Mouse (Mus musculus) liver, embryonic 14.5 days (tissue): ENCODE measurements around the gene Btn1a1. TPM values are rescaled to one million over a fixed set of nuclear protein-coding genes. Genes with fewer than 3 reads are reported as not detected.

Experiments
- ATAC-seq: fragments of 200-750 bp; cut with Nextera tagmentation; 2 replicates; pipeline ENCODE4 v1.8.0; 2017; ENCODE audit warnings: moderate number of reproducible peaks, mild to moderate bottlenecking, moderate library complexity; ENCODE audit not compliant: insufficient read depth
- DNase-seq, 3 experiments: peaks; one replicate each; pipeline ENCODE4 v3.0.0-alpha.2; 2012 to 2013; ENCODE audit warnings: low read depth in 3 of 3, low spot score in 3 of 3
- H3K27ac ChIP-seq: fragments of 300-500 bp; sonication (generic); 2 replicates; pipeline ENCODE4 v1.5.1; 2014; ENCODE audit warnings: moderate library complexity, mild to moderate bottlenecking, control low read depth, inconsistent platforms
- H3K27me3 ChIP-seq: fragments of 300-500 bp; sonication (generic); 2 replicates; pipeline ENCODE4 v1.6.1; 2014; ENCODE audit warnings: mild to moderate bottlenecking, low read length, moderate library complexity; ENCODE audit not compliant: control insufficient read depth, insufficient read depth
- H3K36me3 ChIP-seq: fragments of 300-500 bp; sonication (generic); replicated peaks from 2 replicates; pipeline ENCODE4 v1.6.1; 2014; ENCODE audit warnings: low read depth; ENCODE audit not compliant: control insufficient read depth, insufficient read depth
- H3K4me1 ChIP-seq, 2 experiments: fragments of 200-500 bp in 1 of 2; fragments of 300-500 bp in 1 of 2; sonication (generic) in 1 of 2; replicated peaks; 2 replicates each; pipeline ENCODE4 v1.6.1; 2012 to 2014; ENCODE audit warnings: antibody characterized with exemption in 1 of 2, inconsistent platforms in 1 of 2, low read length in 1 of 2; ENCODE audit not compliant: control insufficient read depth in 2 of 2, insufficient read depth in 2 of 2
- H3K4me2 ChIP-seq: fragments of 300-500 bp; sonication (generic); 2 replicates; pipeline ENCODE4 v1.6.1; 2014; ENCODE audit warnings: low read depth, mild to moderate bottlenecking, control low read depth, moderate library complexity
- H3K4me3 ChIP-seq, 2 experiments: fragments of 200-500 bp in 1 of 2; fragments of 300-500 bp in 1 of 2; sonication (generic) in 1 of 2; 2 replicates each; pipeline ENCODE4 v1.5.1; 2012 to 2014; ENCODE audit warnings: low read depth in 2 of 2, low read length in 2 of 2, mild to moderate bottlenecking in 2 of 2, control low read depth in 1 of 2, inconsistent platforms in 1 of 2, moderate library complexity in 1 of 2; ENCODE audit not compliant: insufficient read depth in 1 of 2
- H3K9ac ChIP-seq: fragments of 300-500 bp; sonication (generic); replicated peaks from 2 replicates; pipeline ENCODE4 v1.6.1; 2014; ENCODE audit warnings: mild to moderate bottlenecking, control low read depth, moderate library complexity
- H3K9me3 ChIP-seq: fragments of 300-500 bp; sonication (generic); 2 replicates; pipeline ENCODE4 v1.6.1; 2016; ENCODE audit warnings: low read length, mixed read lengths; ENCODE audit not compliant: control insufficient read depth
- CTCF ChIP-seq: IDR thresholded peaks from 2 replicates; pipeline ENCODE4 v1.5.1; 2016; ENCODE audit warnings: antibody characterized with exemption, low read depth, control low read depth
- EP300 ChIP-seq: IDR thresholded peaks from 2 replicates; pipeline ENCODE4 v1.6.1; 2016; ENCODE audit warnings: antibody characterized with exemption, low read depth
- WGBS: fragments of 180-500 bp; shearing (Covaris S2); extraction: QIAGEN DNeasy Blood & Tissue Kit; methylation state at CpG from one replicate; pipeline ENCODE4 v1.1.7; 2014; ENCODE audit not compliant: insufficient replicate concordance; 5-methylcytosine and 5-hydroxymethylcytosine counted together
- polyA plus RNA-seq, 2 experiments: library from polyadenylated mRNA; depleted of rRNA in 1 of 2; stranded (reverse) in 1 of 2; unstranded in 1 of 2; fragments of >200 nt; fragmentation: Nextera tagmentation in 1 of 2; extraction: Ambion mirVana in 1 of 2; gene quantifications; 2 replicates each; pipeline versions ENCODE4 v1.2.1 to v1.2.3; 2012 to 2014

Gene Btn1a1
- polyA plus RNA-seq (2012; rRNA removed) (1.5 and 2.1 TPM in 2 replicates), polyA plus RNA-seq (2014; fragmentation: Nextera tagmentation; extraction: Ambion mirVana) (1.5 and 1.8 TPM in 2 replicates)

- ATAC-seq, result peak; percentile 43
- H3K4me3 ChIP-seq, result peak within 1 kb of the TSS; percentile 66 to 89
Observed at GRCm38 (mm10) chr13:23465600-23466109, at the start of gene Btn1a1. Btn1a1 (minus strand) TSS chr13:23465901.

DNA sequence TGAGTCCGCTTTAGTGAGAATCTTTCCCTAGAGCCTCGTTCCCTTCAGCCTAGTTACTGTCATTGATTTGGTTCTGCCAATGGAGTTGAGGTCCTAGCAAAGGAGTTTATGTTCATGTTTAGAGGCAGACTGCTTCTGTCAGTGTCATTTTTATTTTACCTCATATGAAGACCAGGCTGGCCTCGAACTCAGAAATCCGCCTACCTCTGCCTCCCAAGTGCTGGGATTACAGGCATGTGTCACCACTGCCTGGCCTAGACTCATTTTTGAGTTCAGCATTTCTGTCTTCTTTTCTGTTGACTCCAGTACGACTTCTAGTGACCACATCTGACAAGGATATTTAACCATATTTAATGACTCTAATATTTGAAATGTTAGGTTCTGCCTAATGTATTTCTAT is 49.6 kb upstream of the Btn1a1 start:
- DNase-seq (no peak), ATAC-seq (no peak)
- WGBS, result 62% methylated on average over 5 of the region's 5 CpGs
- no peak overlapping the region for H3K9ac ChIP-seq
- no peak overlapping the region for H3K4me2 ChIP-seq
- no peaks in the 10 kb centered on the region for H3K27me3 ChIP-seq
- no peak overlapping the region for H3K27ac ChIP-seq
- no peaks in the 10 kb centered on the region for H3K9me3 ChIP-seq
- H3K4me3 ChIP-seq, result no peak overlapping the region
- no peaks in the 10 kb centered on the region for H3K36me3 ChIP-seq
- TF ChIP-seq EP300, result no peak
- TF ChIP-seq CTCF, result no peak
- H3K4me1 ChIP-seq, result peaks cover 0 to 18% of the 10 kb centered on the region in 2 experiments; a peak in 3 of 4 replicates

More at GRCm38 (mm10) chr13:23465600-23466109, at the start of gene Btn1a1:
- peak in 1 of 3 experiments; percentile 63 for DNase-seq
- H3K9me3 ChIP-seq, result no peaks in the 10 kb centered on the region
- peaks cover 5 to 20% of the 10 kb centered on the region in 2 experiments; a peak in 3 of 4 replicates for H3K4me1 ChIP-seq
- peak within 1 kb of the TSS; percentile 73 for H3K9ac ChIP-seq
- no peaks in the 10 kb centered on the region for H3K36me3 ChIP-seq
- peak; percentile 56 for TF ChIP-seq CTCF
- no peak for TF ChIP-seq EP300
- peak within 1 kb of the TSS; percentile 61 for H3K27ac ChIP-seq
- H3K4me2 ChIP-seq, result peak within 1 kb of the TSS; percentile 79
- WGBS, result 0% methylated on average over 7 of the region's 7 CpGs
- H3K27me3 ChIP-seq, result no peaks in the 10 kb centered on the region

DNA sequence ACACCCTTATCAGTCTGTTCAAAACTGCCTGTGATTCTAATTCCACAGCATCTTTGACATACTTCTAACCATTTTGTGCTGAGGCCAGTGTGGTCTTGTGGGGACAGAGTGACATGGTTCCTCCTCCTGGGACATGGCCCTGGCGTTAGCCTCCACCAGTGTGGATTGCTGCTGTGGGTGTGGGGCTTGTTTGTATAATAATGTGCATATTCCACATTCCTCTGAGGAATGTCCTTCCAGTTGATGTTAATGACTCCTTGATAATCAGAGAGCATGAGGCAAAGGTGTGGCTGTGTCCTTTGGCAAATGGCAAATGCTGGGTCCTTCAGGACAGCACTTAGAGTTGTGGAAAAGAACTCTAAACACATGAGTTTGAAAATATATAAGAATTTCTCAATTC is 47.8 kb upstream of the Btn1a1 start:
- TF ChIP-seq CTCF, result no peak
- no peak for TF ChIP-seq EP300
- ATAC-seq (no peak), DNase-seq (no peak)
- H3K36me3 ChIP-seq, result no peaks in the 10 kb centered on the region
- H3K4me3 ChIP-seq, result no peak overlapping the region
- H3K27ac ChIP-seq, result no peak overlapping the region
- 81% methylated on average over 1 of the region's 1 CpGs for WGBS
- no peak overlapping the region for H3K9ac ChIP-seq
- H3K4me2 ChIP-seq, result no peak overlapping the region
- H3K27me3 ChIP-seq, result no peaks in the 10 kb centered on the region
- H3K9me3 ChIP-seq, result no peaks in the 10 kb centered on the region
- peaks cover 0 to 10% of the 10 kb centered on the region in 2 experiments; a peak in 2 of 4 replicates for H3K4me1 ChIP-seq

DNA sequence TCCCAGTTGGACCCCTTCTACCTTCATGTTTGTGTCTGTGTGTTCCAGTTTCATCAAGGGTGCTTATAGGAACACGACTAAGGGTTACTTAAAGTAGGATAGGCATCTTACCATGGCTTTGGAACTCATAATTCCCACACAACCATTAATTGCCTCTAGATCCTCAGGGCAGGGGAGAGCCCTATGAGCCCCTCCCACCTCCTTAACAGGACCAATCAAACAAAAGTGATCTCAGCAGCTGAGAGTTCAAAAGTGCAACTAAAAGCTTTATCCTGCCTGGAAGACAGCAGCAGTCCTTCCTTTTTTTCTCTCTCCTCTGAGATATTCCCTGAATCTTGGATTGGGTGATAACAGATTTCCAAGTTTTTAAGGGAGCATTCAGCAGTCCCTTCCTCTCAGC is 44.4 kb upstream of the Btn1a1 start:
- Histone ChIP-seq H3K36me3 (no peaks in the 10 kb centered on the region), H3K4me2 (no peak overlapping the region), H3K9ac (no peak overlapping the region), H3K9me3 (no peaks in the 10 kb centered on the region), H3K27me3 (no peaks in the 10 kb centered on the region), H3K4me3 (no peak overlapping the region), H3K4me1 (peaks cover 16 to 18% of the 10 kb centered on the region in 2 experiments), H3K27ac (no peak overlapping the region)
- no peak for DNase-seq
- WGBS, result 39% methylated on average over 1 of the region's 1 CpGs
- no peak for TF ChIP-seq CTCF
- no peak for TF ChIP-seq EP300
- no peak for ATAC-seq

DNA sequence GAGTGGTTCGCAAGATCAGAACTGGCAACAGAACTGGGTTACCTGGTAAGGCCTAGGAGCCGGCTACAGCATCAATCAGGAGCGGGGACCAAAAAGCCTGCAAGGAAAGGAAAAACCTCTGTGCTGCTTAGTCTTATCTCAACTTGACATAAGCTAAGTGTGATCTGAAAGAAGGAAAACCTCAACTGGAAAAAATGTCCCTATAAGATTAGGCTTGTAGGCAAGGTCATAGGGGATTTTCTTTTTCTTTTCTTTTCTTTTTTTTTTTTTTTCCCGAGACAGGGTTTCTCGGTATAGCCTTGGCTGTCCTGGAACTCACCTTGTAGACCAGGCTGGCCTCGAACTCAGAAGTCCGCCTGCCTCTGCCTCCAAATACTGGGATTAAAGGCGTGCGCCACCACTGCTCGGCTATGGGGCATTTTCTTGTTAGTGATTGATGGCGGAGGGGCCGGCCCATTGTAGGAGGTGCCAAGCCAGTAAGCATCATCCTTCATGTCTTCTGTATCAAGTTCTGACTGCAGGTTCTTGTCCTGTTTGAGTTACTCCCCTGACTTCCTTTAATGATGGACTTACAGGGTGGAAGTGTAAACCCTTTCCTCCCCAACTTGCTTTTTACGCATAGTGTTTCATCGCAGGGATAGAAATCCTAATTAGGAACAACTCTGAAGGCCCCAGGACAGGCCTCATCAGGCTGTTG is 41.3 kb upstream of the Btn1a1 start:
- Histone ChIP-seq H3K27me3 (no peaks in the 10 kb centered on the region), H3K27ac (no peak overlapping the region), H3K36me3 (no peaks in the 10 kb centered on the region), H3K4me2 (peak overlapping the region; percentile 75), H3K9ac (peak overlapping the region; percentile 9; the same call in 1 of the 2 replicates), H3K9me3 (no peaks in the 10 kb centered on the region), H3K4me1 (peaks cover 25 to 34% of the 10 kb centered on the region in 2 experiments), H3K4me3 (peak overlapping the region; percentile 38 to 53)
- no peak for DNase-seq
- TF ChIP-seq CTCF (no peak), EP300 (no peak)
- 10% methylated on average over 14 of the region's 14 CpGs for WGBS
- peak; percentile 42; the same call in 1 of the 2 replicates for ATAC-seq
